Mouse (Mus musculus): ENCODE measurements around the gene Tulp2. TPM values are rescaled to one million over a fixed set of nuclear protein-coding genes. Genes with fewer than 3 reads are reported as not detected.
A peak's percentile ranks its signal among the peaks of the same experiment; 100 is the strongest.

The Tulp2 gene
- polyA plus RNA-seq, 1 experiment from 2014 or later: 0.80 TPM

GRCm38 (mm10) chr7:45571966-45572365, 90.3 kb downstream of the Tulp2 start:
- Histone ChIP-seq H3K36me3 (peaks cover 22% of the 10 kb centered on the region), H3K4me1 (replicated peaks) (peaks cover 71% of the 10 kb centered on the region), H3K4me3 (replicated peaks) (0 out of 2 replicates have a peak overlapping the region, but pooled peaks have one; percentile 78), H3K9me3 (replicated peaks) (no peaks in the 10 kb centered on the region), H3K27ac (peak overlapping the region; percentile 88; the same call in 1 of the 2 replicates), H3K4me2 (peak overlapping the region; percentile 97), H3K9ac (peak overlapping the region; percentile 88), H3K27me3 (no peaks in the 10 kb centered on the region)
- DNase-seq (no peak), ATAC-seq (ENCODE audit: low read depth) (no peak)
- 10% methylated on average over 1 of the region's 1 CpGs for WGBS (ENCODE audit: insufficient replicate concordance)

Small RNA genes lying within 50 kb of the gene (microRNA-seq; reads per million reads assigned to microRNA genes)
- gene Gm22133: not detected

Other genes starting within 250 kb of the Tulp2 start
- gene Cd37, start 242.8 kb upstream of the Tulp2 start, polyA plus RNA-seq (2015; fragmentation: Nextera tagmentation; extraction: Ambion mirVana): 10.3 and 10.8 TPM in 2 replicates
- not detected in 2 replicates for gene Slc6a16, start 240.8 kb upstream of the Tulp2 start, polyA plus RNA-seq (2015; fragmentation: Nextera tagmentation; extraction: Ambion mirVana)
- gene Slc6a21, start 204.4 kb upstream of the Tulp2 start, polyA plus RNA-seq (2015; fragmentation: Nextera tagmentation; extraction: Ambion mirVana): not detected in 2 replicates
- gene Trpm4, start 148.1 kb upstream of the Tulp2 start, polyA plus RNA-seq (2015; fragmentation: Nextera tagmentation; extraction: Ambion mirVana): 0.85 and 1.3 TPM in 2 replicates
- gene Hrc, start 146.6 kb upstream of the Tulp2 start, polyA plus RNA-seq (2015; fragmentation: Nextera tagmentation; extraction: Ambion mirVana): 0.12 and 0.15 TPM in 2 replicates
- 0.24 and 0.25 TPM in 2 replicates for gene Ppfia3, start 114.9 kb upstream of the Tulp2 start, polyA plus RNA-seq (2015; fragmentation: Nextera tagmentation; extraction: Ambion mirVana)
- not detected in 2 replicates for gene Lin7b, start 111.3 kb upstream of the Tulp2 start, polyA plus RNA-seq (2015; fragmentation: Nextera tagmentation; extraction: Ambion mirVana)
- 108 and 129 TPM in 2 replicates for gene Snrnp70, start 86.1 kb upstream of the Tulp2 start, polyA plus RNA-seq (2015; fragmentation: Nextera tagmentation; extraction: Ambion mirVana)
- gene Kcna7, start 76.2 kb upstream of the Tulp2 start, polyA plus RNA-seq (2015; fragmentation: Nextera tagmentation; extraction: Ambion mirVana): not detected in 2 replicates
- gene Ntf5, start 68.2 kb upstream of the Tulp2 start, polyA plus RNA-seq (2015; fragmentation: Nextera tagmentation; extraction: Ambion mirVana): 0.35 and 0.37 TPM in 2 replicates
- gene Lhb, start 61.1 kb upstream of the Tulp2 start, polyA plus RNA-seq (2015; fragmentation: Nextera tagmentation; extraction: Ambion mirVana): not detected in 2 replicates
- gene Gys1, start 47.0 kb upstream of the Tulp2 start, polyA plus RNA-seq (2015; fragmentation: Nextera tagmentation; extraction: Ambion mirVana): 4.1 and 5.1 TPM in 2 replicates
- 111 and 119 TPM in 2 replicates for gene Ruvbl2, start 43.8 kb upstream of the Tulp2 start, polyA plus RNA-seq (2015; fragmentation: Nextera tagmentation; extraction: Ambion mirVana)
- gene Ftl1, start 22.0 kb upstream of the Tulp2 start, polyA plus RNA-seq (2015; fragmentation: Nextera tagmentation; extraction: Ambion mirVana): 7,621 and 8,262 TPM in 2 replicates
- 104 and 106 TPM in 2 replicates for gene Bax, start 15.0 kb upstream of the Tulp2 start, polyA plus RNA-seq (2015; fragmentation: Nextera tagmentation; extraction: Ambion mirVana)
- gene Gm45808, start 4.9 kb downstream of the Tulp2 start, polyA plus RNA-seq (2015; fragmentation: Nextera tagmentation; extraction: Ambion mirVana): not detected in 2 replicates
- 2.0 and 2.2 TPM in 2 replicates for gene Dhdh, start 6.9 kb downstream of the Tulp2 start, polyA plus RNA-seq (2015; fragmentation: Nextera tagmentation; extraction: Ambion mirVana)
- 110 and 127 TPM in 2 replicates for gene Nucb1, start 28.5 kb downstream of the Tulp2 start, polyA plus RNA-seq (2015; fragmentation: Nextera tagmentation; extraction: Ambion mirVana)
- gene Ppp1r15a, start 44.4 kb downstream of the Tulp2 start, polyA plus RNA-seq (2015; fragmentation: Nextera tagmentation; extraction: Ambion mirVana): 180 and 197 TPM in 2 replicates
- 0.43 and 0.52 TPM in 2 replicates for gene Plekha4, start 44.5 kb downstream of the Tulp2 start, polyA plus RNA-seq (2015; fragmentation: Nextera tagmentation; extraction: Ambion mirVana)
- 1.3 and 1.9 TPM in 2 replicates for gene Hsd17b14, start 73.0 kb downstream of the Tulp2 start, polyA plus RNA-seq (2015; fragmentation: Nextera tagmentation; extraction: Ambion mirVana)
- 44.1 and 45.4 TPM in 2 replicates for gene Bcat2, start 88.3 kb downstream of the Tulp2 start, polyA plus RNA-seq (2015; fragmentation: Nextera tagmentation; extraction: Ambion mirVana)
- not detected in 2 replicates for gene Fgf21, start 133.6 kb downstream of the Tulp2 start, polyA plus RNA-seq (2015; fragmentation: Nextera tagmentation; extraction: Ambion mirVana)
- not detected in 2 replicates for gene Fut1, start 135.4 kb downstream of the Tulp2 start, polyA plus RNA-seq (2015; fragmentation: Nextera tagmentation; extraction: Ambion mirVana)
- gene Izumo1, start 139.9 kb downstream of the Tulp2 start, polyA plus RNA-seq (2015; fragmentation: Nextera tagmentation; extraction: Ambion mirVana): 0.10 TPM in 1 of 2 replicates, not detected in the other
- gene Rasip1, start 145.6 kb downstream of the Tulp2 start, polyA plus RNA-seq (2015; fragmentation: Nextera tagmentation; extraction: Ambion mirVana): 2.4 and 2.5 TPM in 2 replicates
- 0.46 and 0.51 TPM in 2 replicates for gene Mamstr, start 158.1 kb downstream of the Tulp2 start, polyA plus RNA-seq (2015; fragmentation: Nextera tagmentation; extraction: Ambion mirVana)
- 0.05 and 0.06 TPM in 2 replicates for gene Fut2, start 184.5 kb downstream of the Tulp2 start, polyA plus RNA-seq (2015; fragmentation: Nextera tagmentation; extraction: Ambion mirVana)
- not detected in 2 replicates for gene Ntn5, start 202.1 kb downstream of the Tulp2 start, polyA plus RNA-seq (2015; fragmentation: Nextera tagmentation; extraction: Ambion mirVana)
- 0.07 TPM in 1 of 2 replicates, not detected in the other for gene Sec1, start 212.5 kb downstream of the Tulp2 start, polyA plus RNA-seq (2015; fragmentation: Nextera tagmentation; extraction: Ambion mirVana)
- gene Car11, start 218.0 kb downstream of the Tulp2 start, polyA plus RNA-seq (2015; fragmentation: Nextera tagmentation; extraction: Ambion mirVana): 0.34 and 0.44 TPM in 2 replicates
- 0.43 and 0.64 TPM in 2 replicates for gene Dbp, start 223.2 kb downstream of the Tulp2 start, polyA plus RNA-seq (2015; fragmentation: Nextera tagmentation; extraction: Ambion mirVana)
- 761 and 840 TPM in 2 replicates for gene Rpl18, start 233.6 kb downstream of the Tulp2 start, polyA plus RNA-seq (2015; fragmentation: Nextera tagmentation; extraction: Ambion mirVana)
- 11.4 and 11.7 TPM in 2 replicates for gene Sphk2, start 236.1 kb downstream of the Tulp2 start, polyA plus RNA-seq (2015; fragmentation: Nextera tagmentation; extraction: Ambion mirVana)
- gene Fam83e, start 239.3 kb downstream of the Tulp2 start, polyA plus RNA-seq (2015; fragmentation: Nextera tagmentation; extraction: Ambion mirVana): 0.37 and 0.47 TPM in 2 replicates
- gene Spaca4, start 243.9 kb downstream of the Tulp2 start, polyA plus RNA-seq (2015; fragmentation: Nextera tagmentation; extraction: Ambion mirVana): not detected in 2 replicates